Mouse (Mus musculus): ENCODE data around the gene Atad2b. TPM values are rescaled to one million over a fixed set of nuclear protein-coding genes. Genes with fewer than 3 reads are reported as not detected.
"Not testable (repeated sequence)": the region's sequence is repeated elsewhere in the genome, so short reads cannot be mapped to it uniquely, and the experiment has no call there.

Atad2b gene
- total RNA-seq, 2 experiments from 2014 or later, result 33.5 to 65.0 TPM

GRCm38 (mm10) chr12:4908391-4908790 is 8.8 kb upstream of the Atad2b start:
- no peak for ATAC-seq (replicated peaks; ENCODE audit: poor library complexity)

GRCm38 (mm10) chr12:4910496-4910895 is 6.7 kb upstream of the Atad2b start:
- ATAC-seq (replicated peaks; ENCODE audit: poor library complexity), result not testable (repeated sequence)

- ATAC-seq (replicated peaks; ENCODE audit: poor library complexity), result no peak
Observed at GRCm38 (mm10) chr12:4911716-4912115, 5.4 kb upstream of the Atad2b start.

- no peak for ATAC-seq (replicated peaks; ENCODE audit: poor library complexity)
Observed at GRCm38 (mm10) chr12:4914441-4914840, 2.7 kb upstream of the Atad2b start.

GRCm38 (mm10) chr12:4914944-4915343 is 2.2 kb upstream of the Atad2b start:
- ATAC-seq (replicated peaks; ENCODE audit: poor library complexity), result no peak

GRCm38 (mm10) chr12:4917805-4918591 is 845 bp downstream of the Atad2b start:
- ATAC-seq (replicated peaks; ENCODE audit: poor library complexity), result peak; percentile 64

- ATAC-seq (replicated peaks; ENCODE audit: poor library complexity), result no peak
Observed at GRCm38 (mm10) chr12:4928197-4928596, 11.0 kb downstream of the Atad2b start.

- peak; percentile 88 for ATAC-seq (replicated peaks; ENCODE audit: poor library complexity)
Observed at GRCm38 (mm10) chr12:4930820-4931548, 13.8 kb downstream of the Atad2b start.

- ATAC-seq (replicated peaks; ENCODE audit: poor library complexity), result no peak
Observed at GRCm38 (mm10) chr12:4952272-4952671, 35.1 kb downstream of the Atad2b start.

- ATAC-seq (replicated peaks; ENCODE audit: poor library complexity), result no peak
Observed at GRCm38 (mm10) chr12:4953156-4953555, 36.0 kb downstream of the Atad2b start.

GRCm38 (mm10) chr12:4972939-4973338 is 55.8 kb downstream of the Atad2b start:
- peak; percentile 81 for ATAC-seq (replicated peaks; ENCODE audit: poor library complexity)

- ATAC-seq (replicated peaks; ENCODE audit: poor library complexity), result peak; percentile 37; the same call in 1 of the 2 replicates
Observed at GRCm38 (mm10) chr12:4978324-4978723, 61.2 kb downstream of the Atad2b start.

- no peak for ATAC-seq (replicated peaks; ENCODE audit: poor library complexity)
Observed at GRCm38 (mm10) chr12:4996981-4997380, 79.8 kb downstream of the Atad2b start.

GRCm38 (mm10) chr12:5005338-5005737 is 88.2 kb downstream of the Atad2b start:
- ATAC-seq (replicated peaks; ENCODE audit: poor library complexity), result no peak

GRCm38 (mm10) chr12:5005776-5006175 is 88.6 kb downstream of the Atad2b start:
- not testable (repeated sequence) for ATAC-seq (replicated peaks; ENCODE audit: poor library complexity)

GRCm38 (mm10) chr12:5008638-5009037 is 91.5 kb downstream of the Atad2b start:
- not testable (repeated sequence) for ATAC-seq (replicated peaks; ENCODE audit: poor library complexity)

GRCm38 (mm10) chr12:5025226-5025861 is 108.2 kb downstream of the Atad2b start:
- ATAC-seq (replicated peaks; ENCODE audit: poor library complexity), result no peak

- ATAC-seq (replicated peaks; ENCODE audit: poor library complexity), result no peak
Observed at GRCm38 (mm10) chr12:5029035-5029434, 111.9 kb downstream of the Atad2b start.

- no peak for ATAC-seq (replicated peaks; ENCODE audit: poor library complexity)
Observed at GRCm38 (mm10) chr12:5038008-5038407, 120.9 kb downstream of the Atad2b start.

- no peak for ATAC-seq (replicated peaks; ENCODE audit: poor library complexity)
Observed at GRCm38 (mm10) chr12:5044141-5044540, 127.0 kb downstream of the Atad2b start.

GRCm38 (mm10) chr12:5048104-5048503 is 131.0 kb downstream of the Atad2b start:
- no peak for ATAC-seq (replicated peaks; ENCODE audit: poor library complexity)

- ATAC-seq (replicated peaks; ENCODE audit: poor library complexity), result no peak
Observed at GRCm38 (mm10) chr12:5067590-5067989, 150.4 kb downstream of the Atad2b start.

Data from megakaryocyte progenitor cell, adult 5-6 weeks (primary cell).